Mouse (Mus musculus) kidney, embryonic 16.5 days (tissue): ENCODE data around the gene Hacd3. TPM values are rescaled to one million over a fixed set of nuclear protein-coding genes. Genes with fewer than 3 reads are reported as not detected.

Experiments used
- ATAC-seq: fragments of 200-750 bp; cut with Nextera tagmentation; 2 replicates; pipeline ENCODE4 v1.8.0; 2017; ENCODE audit warnings: moderate TSS enrichment; ENCODE audit not compliant: low FRiP score, low TSS enrichment
- H3K27ac ChIP-seq: fragments of 300-500 bp; sonication (generic); 2 replicates; pipeline ENCODE4 v1.5.1; 2014; ENCODE audit warnings: low read length
- H3K27me3 ChIP-seq: fragments of 300-500 bp; sonication (generic); 2 replicates; pipeline ENCODE4 v1.6.1; 2014; ENCODE audit warnings: low read length, control low read depth, mixed read lengths; ENCODE audit not compliant: insufficient read depth
- H3K36me3 ChIP-seq: fragments of 300-500 bp; sonication (generic); 2 replicates; pipeline ENCODE4 v1.6.1; 2014; ENCODE audit warnings: low read length, control low read depth, mixed read lengths; ENCODE audit not compliant: insufficient read depth
- H3K4me1 ChIP-seq: fragments of 300-500 bp; sonication (generic); 2 replicates; pipeline ENCODE4 v1.6.1; 2014; ENCODE audit warnings: low read length, control low read depth, mixed read lengths; ENCODE audit not compliant: insufficient read depth
- H3K4me2 ChIP-seq: fragments of 300-500 bp; sonication (generic); replicated peaks from 2 replicates; pipeline ENCODE4 v1.6.1; 2014; ENCODE audit warnings: low read depth, low read length
- H3K4me3 ChIP-seq: fragments of 300-500 bp; sonication (generic); 2 replicates; pipeline ENCODE4 v1.5.1; 2014; ENCODE audit warnings: mild to moderate bottlenecking, low read length
- H3K9ac ChIP-seq: fragments of 300-500 bp; sonication (generic); replicated peaks from 2 replicates; pipeline ENCODE4 v1.6.1; 2014; ENCODE audit warnings: low read length
- H3K9me3 ChIP-seq: fragments of 300-500 bp; sonication (generic); 2 replicates; pipeline ENCODE4 v1.6.1; 2016; ENCODE audit warnings: low read length, control low read depth
- WGBS: fragments of 180-500 bp; shearing (Covaris S2); extraction: QIAGEN DNeasy Blood & Tissue Kit; methylation state at CpG from one replicate; pipeline ENCODE4 v1.1.7; 2014; 5-methylcytosine and 5-hydroxymethylcytosine counted together
- polyA plus RNA-seq: library from polyadenylated mRNA; unstranded; fragments of >200 nt; fragmentation: Nextera tagmentation; extraction: Ambion mirVana; gene quantifications from 2 replicates; pipeline ENCODE4 v1.2.1, GENCODE M21; 2015

The Hacd3 gene
- polyA plus RNA-seq, 1 experiment from 2014 or later, result 91.8 TPM

GRCm38 (mm10) chr9:64960117-64960977 is 61.1 kb downstream of the Hacd3 start, which contains the start of gene Ints14:
Gene Ints14 (plus strand): TSS chr9:64960905.
- peaks cover 12% of the 10 kb centered on the region for H3K36me3 ChIP-seq
- no peaks in the 10 kb centered on the region for H3K27me3 ChIP-seq
- ATAC-seq, result peak; percentile 98
- peak within 1 kb of the TSS; percentile 90 for H3K9ac ChIP-seq
- peak within 1 kb of the TSS; percentile 67 for H3K4me3 ChIP-seq
- H3K9me3 ChIP-seq, result no peaks in the 10 kb centered on the region
- H3K4me2 ChIP-seq, result peak within 1 kb of the TSS; percentile 65
- H3K27ac ChIP-seq, result peak within 1 kb of the TSS; percentile 88
- 3% methylated on average over 29 of the region's 29 CpGs for WGBS
- peaks cover 6% of the 10 kb centered on the region for H3K4me1 ChIP-seq

- 88% methylated on average over 3 of the region's 3 CpGs for WGBS
- no peaks in the 10 kb centered on the region for H3K9me3 ChIP-seq
- 0 out of 2 replicates have a peak, but pooled peaks cover 7% of the 10 kb centered on the region for H3K27me3 ChIP-seq
Measured at GRCm38 (mm10) chr9:64957276-64957675, 64.2 kb downstream of the Hacd3 start.

GRCm38 (mm10) chr9:64956337-64956736 is 65.2 kb downstream of the Hacd3 start:
- no peak overlapping the region for H3K9ac ChIP-seq
- ATAC-seq, result no peak
- WGBS, result 37% methylated on average over 12 of the region's 12 CpGs
- H3K9me3 ChIP-seq, result no peaks in the 10 kb centered on the region
- no peak overlapping the region for H3K27ac ChIP-seq
- no peak overlapping the region for H3K4me3 ChIP-seq
- H3K36me3 ChIP-seq, result no peaks in the 10 kb centered on the region
- peaks cover 11% of the 10 kb centered on the region; the same call in 1 of the 2 replicates for H3K27me3 ChIP-seq
- 0 out of 2 replicates have a peak overlapping the region, but pooled peaks have one; percentile 25 for H3K4me2 ChIP-seq
- H3K4me1 ChIP-seq, result peaks cover under 1% of the 10 kb centered on the region; the same call in 1 of the 2 replicates

More at GRCm38 (mm10) chr9:64957276-64957675, 64.2 kb downstream of the Hacd3 start:
- no peak overlapping the region for H3K4me3 ChIP-seq
- peaks cover 6% of the 10 kb centered on the region for H3K4me1 ChIP-seq
- H3K27ac ChIP-seq, result no peak overlapping the region
- H3K4me2 ChIP-seq, result no peak overlapping the region
- H3K36me3 ChIP-seq, result no peaks in the 10 kb centered on the region; the same call in 1 of the 2 replicates
- H3K9ac ChIP-seq, result no peak overlapping the region
- no peak for ATAC-seq

GRCm38 (mm10) chr9:64953190-64953589 is 68.3 kb downstream of the Hacd3 start:
- Histone ChIP-seq H3K4me3 (no peak overlapping the region), H3K4me1 (no peaks in the 10 kb centered on the region), H3K9ac (no peak overlapping the region), H3K9me3 (no peaks in the 10 kb centered on the region), H3K4me2 (no peak overlapping the region), H3K27ac (no peak overlapping the region), H3K36me3 (no peaks in the 10 kb centered on the region), H3K27me3 (peaks cover 16% of the 10 kb centered on the region; the same call in 1 of the 2 replicates)
- WGBS, result 79% methylated on average over 7 of the region's 7 CpGs
- ATAC-seq, result no peak

- peaks cover 16% of the 10 kb centered on the region; the same call in 1 of the 2 replicates for H3K27me3 ChIP-seq
- H3K9me3 ChIP-seq, result no peaks in the 10 kb centered on the region
- no peak overlapping the region for H3K9ac ChIP-seq
- no peak overlapping the region for H3K4me2 ChIP-seq
- no peaks in the 10 kb centered on the region for H3K36me3 ChIP-seq
- no peaks in the 10 kb centered on the region for H3K4me1 ChIP-seq
- H3K27ac ChIP-seq, result no peak overlapping the region
- H3K4me3 ChIP-seq, result no peak overlapping the region
- 28% methylated on average over 5 of the region's 5 CpGs for WGBS
- no peak for ATAC-seq
Measured at GRCm38 (mm10) chr9:64952055-64952454, 69.4 kb downstream of the Hacd3 start.

- no peak for ATAC-seq
- Histone ChIP-seq H3K4me3 (no peak within 1 kb of the TSS), H3K9ac (no peak within 1 kb of the TSS), H3K27me3 (peaks cover 16% of the 10 kb centered on the region; the same call in 1 of the 2 replicates), H3K36me3 (no peaks in the 10 kb centered on the region), H3K4me2 (no peak within 1 kb of the TSS), H3K9me3 (no peaks in the 10 kb centered on the region), H3K27ac (no peak within 1 kb of the TSS), H3K4me1 (no peaks in the 10 kb centered on the region)
- WGBS, result 31% methylated on average over 11 of the region's 11 CpGs
Measured at GRCm38 (mm10) chr9:64951161-64951657, 70.3 kb downstream of the Hacd3 start, which contains the start of gene Slc24a1. Gene Slc24a1 (minus strand): TSS chr9:64951607.

- no peaks in the 10 kb centered on the region for H3K9me3 ChIP-seq
- H3K9ac ChIP-seq, result no peak overlapping the region
- no peak overlapping the region for H3K27ac ChIP-seq
- H3K4me2 ChIP-seq, result no peak overlapping the region
- no peak overlapping the region for H3K4me3 ChIP-seq
- H3K36me3 ChIP-seq, result no peaks in the 10 kb centered on the region
- ATAC-seq, result no peak
- peaks cover 9% of the 10 kb centered on the region; the same call in 1 of the 2 replicates for H3K27me3 ChIP-seq
- peaks cover 11% of the 10 kb centered on the region; the same call in 1 of the 2 replicates for H3K4me1 ChIP-seq
- WGBS, result 86% methylated on average over 9 of the region's 9 CpGs
Measured at GRCm38 (mm10) chr9:64947483-64948095, 73.9 kb downstream of the Hacd3 start.

- ATAC-seq, result 0 out of 2 replicates have a peak, but pooled peaks have one; percentile 55
- WGBS, result 9% methylated on average over 11 of the region's 11 CpGs
- peaks cover 16% of the 10 kb centered on the region for H3K4me1 ChIP-seq
Measured at GRCm38 (mm10) chr9:64943997-64944396, 77.5 kb downstream of the Hacd3 start.

GRCm38 (mm10) chr9:64941650-64942049 is 79.8 kb downstream of the Hacd3 start:
- Histone ChIP-seq H3K9me3 (no peaks in the 10 kb centered on the region), H3K27me3 (no peaks in the 10 kb centered on the region), H3K9ac (no peak overlapping the region), H3K36me3 (no peaks in the 10 kb centered on the region), H3K4me2 (no peak overlapping the region), H3K27ac (no peak overlapping the region), H3K4me1 (peaks cover 16% of the 10 kb centered on the region), H3K4me3 (no peak overlapping the region)
- no peak for ATAC-seq
- WGBS, result 79% methylated on average over 4 of the region's 4 CpGs

More at GRCm38 (mm10) chr9:64943997-64944396, 77.5 kb downstream of the Hacd3 start:
- Histone ChIP-seq H3K4me2 (peak overlapping the region; percentile 34), H3K9me3 (no peaks in the 10 kb centered on the region), H3K27me3 (no peaks in the 10 kb centered on the region), H3K4me3 (no peak overlapping the region), H3K9ac (no peak overlapping the region), H3K36me3 (no peaks in the 10 kb centered on the region), H3K27ac (no peak overlapping the region)
